Mouse (Mus musculus) liver, adult 2 months (tissue): Measurements from ENCODE around the gene Qrfp.

Source experiments
- CTCF ChIP-seq: fragments of 200-500 bp; IDR thresholded peaks from 2 replicates; pipeline ENCODE4 v1.5.1; 2011; ENCODE audit warnings: low read depth, low read length, control low read depth
- POLR2A ChIP-seq: fragments of 200-500 bp; IDR thresholded peaks from 2 replicates; pipeline ENCODE4 v1.6.1; 2011; ENCODE audit warnings: low read length, control low read depth; ENCODE audit not compliant: insufficient read depth; ENCODE audit errors: extremely low read depth

DNA sequence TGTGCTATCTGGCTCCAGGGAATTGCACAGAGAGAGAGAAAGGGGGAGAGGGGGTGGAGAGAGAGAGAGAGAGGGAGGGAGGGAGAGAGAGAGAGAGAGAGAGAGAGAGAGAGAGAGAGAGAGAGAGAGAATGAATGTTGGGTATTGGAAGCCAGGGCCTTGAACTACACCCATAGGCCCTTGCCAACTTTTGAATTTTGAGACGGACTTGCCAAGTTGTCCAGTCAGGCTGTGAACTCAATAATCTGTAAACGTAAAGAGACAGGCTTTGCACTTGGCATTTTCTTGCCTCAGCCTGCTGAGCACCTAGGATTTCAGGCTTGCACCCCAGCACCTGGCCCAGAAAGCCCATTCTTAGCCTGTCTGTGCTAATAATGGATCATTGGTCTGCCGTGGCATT is 48.2 kb downstream of the Qrfp start:
- TF ChIP-seq CTCF: no peak
- TF ChIP-seq POLR2A: no peak
